ENCODE assay signal across 25 mouse cellular contexts in genomic region chr4:132059541-132059940, GRCm38 (mm10). TPM values are rescaled to one million over a fixed set of nuclear protein-coding genes. Genes with fewer than 3 reads are reported as not detected.
DNase-seq lines count a peak whose midpoint lies in the region; ATAC-seq and TF ChIP-seq lines count a peak whose summit lies in the region.
"Had no signal": no experiment of that assay in that cellular context is flagged by ENCODE, and none has a peak within 500 bp of the region (broad histone marks: within the 10 kb centered on the region; RNA-seq: fewer than 3 reads in every experiment).

No protein-coding gene starts in this region.

- DNase-seq in liver, adult 2 months (ENCODE audit: extremely low read depth, low read depth, low spot score): no peak
- DNase-seq in liver: no peak
- DNase-seq in liver, embryonic 13.5 days: no peak
- no peak for DNase-seq in embryo, embryonic 11 days
- DNase-seq in spleen, postnatal 36 days (ENCODE audit: low spot score in 2 of 2): no peak
- DNase-seq: B cell, adult 2 months; cerebellum, adult 8-10 months; cerebellum, postnatal 25 days; kidney, adult 9 months; kidney, postnatal 10 days; layer of hippocampus, adult 9-11 months; right cerebral cortex, postnatal 4 days; thymus, adult 2 months; thymus, postnatal 36 days had no signal

- peak overlapping the region; percentile 62 for H3K4me2 ChIP-seq in liver, embryonic 13.5 days
- H3K4me2 ChIP-seq: forebrain, embryonic 15.5 days; hindbrain, embryonic 14.5 days; limb, embryonic 13.5 days; lung, embryonic 15.5 days; midbrain, embryonic 13.5 days; neural tube, embryonic 13.5 days had no signal

- H3K27ac ChIP-seq in liver, adult 2 months (replicated peaks; ENCODE audit: insufficient read depth, low read depth, low read length): peak overlapping the region; percentile 29
- H3K27ac ChIP-seq in liver, embryonic 13.5 days: peak overlapping the region; percentile 97
- H3K27ac ChIP-seq: forebrain, embryonic 10.5 days; forebrain, embryonic 15.5 days; hindbrain, embryonic 14.5 days; limb, embryonic 13.5 days; lung, embryonic 15.5 days; midbrain, embryonic 13.5 days; neural tube, embryonic 13.5 days had no signal

- TF ChIP-seq CTCF in liver, adult 2 months (IDR thresholded peaks at IDR 0.05; ENCODE audit: low read depth, low read length): no peak

- no peaks in the 10 kb centered on the region for H3K36me3 ChIP-seq in liver, adult 2 months (ENCODE audit: control insufficient read depth, insufficient read depth, low read length)
- H3K36me3 ChIP-seq in liver, embryonic 13.5 days: peaks cover 71% of the 10 kb centered on the region
- H3K36me3 ChIP-seq: forebrain, embryonic 10.5 days; forebrain, embryonic 15.5 days; limb, embryonic 13.5 days; lung, embryonic 15.5 days; midbrain, embryonic 13.5 days; neural tube, embryonic 13.5 days had no signal

- peaks cover 48% of the 10 kb centered on the region for H3K79me2 ChIP-seq in liver, adult 2 months (ENCODE audit: control insufficient read depth, insufficient read depth, low read length)

- ATAC-seq in liver, embryonic 13.5 days (ENCODE audit: low read depth): no peak
- ATAC-seq in megakaryocyte, adult 5-6 weeks (ENCODE audit: poor library complexity, severe bottlenecking): peak; percentile 51; the same call in 1 of the 2 replicates
- no peak for ATAC-seq in frontal cortex, adult (ENCODE audit: low TSS enrichment)
- ATAC-seq: forebrain, embryonic 15.5 days; intestine, postnatal 0 days; midbrain, embryonic 13.5 days had no signal

- WGBS in liver, adult 2 months: 26% methylated on average over 2 of the region's 2 CpGs
- WGBS in liver, embryonic 13.5 days (ENCODE audit: insufficient replicate concordance): 83% methylated on average over 2 of the region's 2 CpGs

- no peaks in the 10 kb centered on the region for H3K9me3 ChIP-seq in liver, embryonic 13.5 days (replicated peaks)
- H3K9me3 ChIP-seq: forebrain, embryonic 10.5 days; forebrain, embryonic 15.5 days; limb, embryonic 13.5 days; lung, embryonic 15.5 days; midbrain, embryonic 13.5 days; neural tube, embryonic 13.5 days had no signal

- H3K4me3 ChIP-seq in liver, adult 2 months (ENCODE audit: insufficient read depth, low read depth, low read length): no peak overlapping the region
- peak overlapping the region; percentile 38 for H3K4me3 ChIP-seq in liver, embryonic 13.5 days (replicated peaks)
- H3K4me3 ChIP-seq: forebrain, embryonic 10.5 days; forebrain, embryonic 15.5 days; limb, embryonic 13.5 days; lung, embryonic 15.5 days; midbrain, embryonic 13.5 days; neural tube, embryonic 13.5 days had no signal

- no peaks in the 10 kb centered on the region for H3K27me3 ChIP-seq in liver, adult 2 months (ENCODE audit: control insufficient read depth, insufficient read depth, low read length)
- no peaks in the 10 kb centered on the region for H3K27me3 ChIP-seq in liver, embryonic 13.5 days
- H3K27me3 ChIP-seq: forebrain, embryonic 15.5 days; limb, embryonic 13.5 days; lung, embryonic 15.5 days; midbrain, embryonic 13.5 days; neural tube, embryonic 13.5 days had no signal

- H3K9ac ChIP-seq in liver, adult 2 months (ENCODE audit: low read depth, low read length): no peak overlapping the region
- H3K9ac ChIP-seq in liver, embryonic 13.5 days: peak overlapping the region; percentile 58
- H3K9ac ChIP-seq: forebrain, embryonic 15.5 days; hindbrain, embryonic 14.5 days; limb, embryonic 13.5 days; lung, embryonic 15.5 days; midbrain, embryonic 13.5 days; neural tube, embryonic 13.5 days had no signal

- peaks cover 36% of the 10 kb centered on the region for H3K4me1 ChIP-seq in liver, adult 2 months (ENCODE audit: control insufficient read depth, insufficient read depth, low read length)
- peaks cover 97% of the 10 kb centered on the region for H3K4me1 ChIP-seq in liver, embryonic 13.5 days (replicated peaks)
- H3K4me1 ChIP-seq: forebrain, embryonic 15.5 days; limb, embryonic 13.5 days; lung, embryonic 15.5 days; midbrain, embryonic 13.5 days; neural tube, embryonic 13.5 days had no signal

- no peak for TF ChIP-seq POLR2A in liver, adult 2 months (IDR thresholded peaks at IDR 0.05; ENCODE audit: extremely low read depth, insufficient read depth, low read length)

RNA-seq across cellular contexts. Expression of gene Gm10300, which starts 15.0 kb away (rescaled TPM):
- total RNA-seq in liver, adult 2 months (2014; rRNA removed): 0.09 and 0.20 TPM in 2 replicates
- 0.04 and 0.13 TPM in 2 replicates for polyA plus RNA-seq in liver, adult 2 months (2012; rRNA removed)
- 0.39 and 0.63 TPM in 2 replicates for polyA plus RNA-seq in liver, embryonic 13.5 days (2015; fragmentation: Nextera tagmentation; extraction: Ambion mirVana)
- 0.16 TPM in 1 of 2 replicates, not detected in the other for total RNA-seq in megakaryocyte, adult 5-6 weeks (2015)
- total RNA-seq in megakaryocyte, adult 5-6 weeks (2017): 0.33 and 0.37 TPM in 2 replicates
- polyA plus RNA-seq: embryonic facial prominence, embryonic 11.5 days; forebrain, embryonic 10.5 days; forebrain, embryonic 15.5 days; hindbrain, embryonic 14.5 days; limb, embryonic 13.5 days; midbrain, embryonic 13.5 days had no signal

RNA-seq across cellular contexts. Expression of gene Epb41, which starts 15.6 kb away (rescaled TPM):
- total RNA-seq in liver, adult 2 months (2014; rRNA removed): 46.8 and 48.0 TPM in 2 replicates
- polyA plus RNA-seq in liver, adult 2 months (2012; rRNA removed): 29.6 and 40.7 TPM in 2 replicates
- 147 and 193 TPM in 2 replicates for polyA plus RNA-seq in liver, embryonic 13.5 days (2015; fragmentation: Nextera tagmentation; extraction: Ambion mirVana)
- total RNA-seq in megakaryocyte, adult 5-6 weeks (2015): 42.5 and 51.8 TPM in 2 replicates
- total RNA-seq in megakaryocyte, adult 5-6 weeks (2017): 61.1 and 62.3 TPM in 2 replicates
